Mouse (Mus musculus) midbrain, embryonic 11.5 days (tissue): Measurements from ENCODE around the gene Abhd18. TPM values are rescaled to one million over a fixed set of nuclear protein-coding genes. Genes with fewer than 3 reads are reported as not detected.
"Not testable (repeated sequence)": the region's sequence is repeated elsewhere in the genome, so short reads cannot be mapped to it uniquely, and the experiment has no call there.

Source experiments
- ATAC-seq: fragments of 200-750 bp; cut with Nextera tagmentation; 2 replicates; pipeline ENCODE4 v1.8.0; 2017; ENCODE audit warnings: moderate TSS enrichment, moderate library complexity; ENCODE audit not compliant: low FRiP score
- DNase-seq: peaks from one replicate; pipeline ENCODE4 v3.0.0; 2015; ENCODE audit warnings: low spot score; ENCODE audit errors: missing footprints
- H3K27ac ChIP-seq: fragments of 300-500 bp; sonication (generic); 2 replicates; pipeline ENCODE4 v1.5.1; 2014; ENCODE audit warnings: low read depth, low read length
- H3K27me3 ChIP-seq: fragments of 300-500 bp; sonication (generic); 2 replicates; pipeline ENCODE4 v1.6.1; 2014; ENCODE audit warnings: mild to moderate bottlenecking, low read length, moderate library complexity, mixed read lengths; ENCODE audit not compliant: control insufficient read depth, insufficient read depth
- H3K36me3 ChIP-seq: fragments of 300-500 bp; sonication (generic); 2 replicates; pipeline ENCODE4 v1.6.1; 2014; ENCODE audit warnings: mild to moderate bottlenecking, low read length, moderate library complexity, mixed read lengths; ENCODE audit not compliant: control insufficient read depth, insufficient read depth
- H3K4me1 ChIP-seq: fragments of 300-500 bp; sonication (generic); 2 replicates; pipeline ENCODE4 v1.6.1; 2014; ENCODE audit warnings: low read length; ENCODE audit not compliant: control insufficient read depth, insufficient read depth
- H3K4me2 ChIP-seq: fragments of 300-500 bp; sonication (generic); 2 replicates; pipeline ENCODE4 v1.6.1; 2014; ENCODE audit warnings: mild to moderate bottlenecking, moderate library complexity
- H3K4me3 ChIP-seq: fragments of 300-500 bp; sonication (generic); 2 replicates; pipeline ENCODE4 v1.5.1; 2014; ENCODE audit warnings: low read depth, low read length
- H3K9ac ChIP-seq: fragments of 300-500 bp; sonication (generic); 2 replicates; pipeline ENCODE4 v1.6.1; 2014; ENCODE audit warnings: low read length
- H3K9me3 ChIP-seq: fragments of 300-500 bp; sonication (generic); 2 replicates; pipeline ENCODE4 v1.6.1; 2016; ENCODE audit warnings: low read length; ENCODE audit not compliant: control insufficient read depth
- WGBS: fragments of 180-500 bp; shearing (Covaris S2); extraction: QIAGEN DNeasy Blood & Tissue Kit; methylation state at CpG from one replicate; pipeline ENCODE4 v1.1.7; 2014; 5-methylcytosine and 5-hydroxymethylcytosine counted together
- polyA plus RNA-seq: library from polyadenylated mRNA; unstranded; fragments of >200 nt; fragmentation: Nextera tagmentation; extraction: Ambion mirVana; gene quantifications from 2 replicates; pipeline ENCODE4 v1.2.1, GENCODE M21; 2014

Gene Abhd18
- polyA plus RNA-seq, 1 experiment from 2014 or later, result 4.1 TPM

DNA sequence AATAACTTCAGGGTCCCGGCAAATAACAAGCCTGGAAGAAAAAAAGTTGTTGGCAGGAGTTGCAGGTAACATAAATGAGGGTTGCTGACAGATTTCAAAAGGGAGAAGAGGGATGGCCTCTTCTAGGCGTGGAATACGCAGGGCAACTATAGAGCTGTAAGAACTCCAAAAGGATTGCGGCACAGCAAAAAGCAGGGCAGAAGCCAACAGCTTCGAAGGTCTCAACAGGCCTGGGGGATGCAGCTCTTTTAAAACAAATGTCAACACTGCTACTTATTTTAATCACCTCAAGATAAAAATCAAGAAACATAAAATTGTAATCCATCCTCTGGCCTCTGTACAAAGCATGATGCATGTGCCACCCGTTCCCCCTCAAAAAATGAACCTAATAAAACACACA is 1.2 kb upstream of the Abhd18 start:
- not testable (repeated sequence) for H3K4me3 ChIP-seq, H3K36me3 ChIP-seq, H3K27me3 ChIP-seq, DNase-seq, ATAC-seq, H3K4me1 ChIP-seq, H3K27ac ChIP-seq, H3K9me3 ChIP-seq
- Histone ChIP-seq H3K9ac (peak overlapping the region; percentile 24; the same call in 1 of the 2 replicates), H3K4me2 (peak overlapping the region; percentile 52)
- WGBS, result 89% methylated on average over 6 of the region's 6 CpGs

DNA sequence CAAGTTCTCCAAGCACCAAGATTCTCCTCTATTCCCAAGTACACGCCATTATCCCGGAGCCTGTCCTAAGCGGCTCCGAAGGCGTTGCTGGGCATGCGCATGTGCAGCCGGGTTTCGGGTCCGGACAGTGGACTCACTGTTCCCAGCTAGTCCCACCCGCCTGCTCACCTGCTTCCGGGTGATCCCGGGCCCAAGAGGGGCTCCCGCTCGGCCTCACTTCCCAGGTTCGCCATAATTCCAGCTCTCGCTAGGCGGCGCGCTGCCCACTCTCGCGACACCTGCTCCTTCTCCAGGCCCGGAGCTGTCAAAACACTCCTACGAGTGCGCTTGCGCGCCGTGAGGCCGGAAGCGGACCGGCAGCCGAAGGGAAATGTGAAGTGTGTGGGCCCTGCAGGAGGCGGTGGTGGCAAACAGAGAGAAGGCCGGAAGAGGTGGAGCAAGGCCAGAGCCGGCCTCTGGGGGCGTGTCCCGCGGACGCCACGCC is 255 bp upstream of the Abhd18 start, which contains the start of gene Mfsd8:
Mfsd8 (minus strand) TSS at position 414 of the 484 bp plus-strand sequence.
- Histone ChIP-seq H3K9ac (peak within 1 kb of the TSS; percentile 71), H3K4me2 (peak within 1 kb of the TSS; percentile 54), H3K4me3 (peak within 1 kb of the TSS; percentile 34), H3K27ac (peak within 1 kb of the TSS; percentile 40; the same call in 1 of the 2 replicates)
- ATAC-seq, result peak; percentile 99
- H3K9me3 ChIP-seq, H3K4me1 ChIP-seq, H3K36me3 ChIP-seq, H3K27me3 ChIP-seq: not testable (repeated sequence)
- under 1% methylated on average over 39 of the region's 39 CpGs for whole genome bisulfite sequencing
- peak; percentile 99 for DNase-seq

DNA sequence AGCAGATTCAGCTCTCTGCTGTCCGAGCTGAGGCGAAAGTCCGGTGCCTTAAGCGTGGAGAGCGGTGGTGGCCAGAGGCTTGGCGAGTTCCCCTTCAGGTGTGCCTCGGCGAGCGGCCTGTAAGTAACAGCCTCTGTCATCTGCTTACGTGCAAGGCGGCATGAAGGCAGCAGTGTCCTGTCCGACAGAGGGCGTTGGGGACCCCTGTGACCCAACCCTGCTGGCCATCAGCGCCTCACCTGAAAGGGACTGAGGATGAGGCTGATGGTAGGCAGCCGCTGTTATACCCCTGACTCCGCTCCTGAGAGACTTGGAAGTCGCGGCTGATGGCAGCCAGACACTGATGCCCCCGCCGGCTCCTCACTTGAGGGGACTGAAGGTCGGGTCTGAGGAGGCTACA is 248 bp downstream of the Abhd18 start:
- not testable (repeated sequence) for H3K27me3 ChIP-seq, H3K4me1 ChIP-seq, H3K36me3 ChIP-seq, ATAC-seq, H3K9me3 ChIP-seq, H3K27ac ChIP-seq
- Histone ChIP-seq H3K4me2 (peak overlapping the region; percentile 54), H3K4me3 (peak overlapping the region; percentile 34), H3K9ac (peak overlapping the region; percentile 48; the same call in 1 of the 2 replicates)
- WGBS, result 1% methylated on average over 12 of the region's 21 CpGs
- DNase-seq, result peak; percentile 88

DNA sequence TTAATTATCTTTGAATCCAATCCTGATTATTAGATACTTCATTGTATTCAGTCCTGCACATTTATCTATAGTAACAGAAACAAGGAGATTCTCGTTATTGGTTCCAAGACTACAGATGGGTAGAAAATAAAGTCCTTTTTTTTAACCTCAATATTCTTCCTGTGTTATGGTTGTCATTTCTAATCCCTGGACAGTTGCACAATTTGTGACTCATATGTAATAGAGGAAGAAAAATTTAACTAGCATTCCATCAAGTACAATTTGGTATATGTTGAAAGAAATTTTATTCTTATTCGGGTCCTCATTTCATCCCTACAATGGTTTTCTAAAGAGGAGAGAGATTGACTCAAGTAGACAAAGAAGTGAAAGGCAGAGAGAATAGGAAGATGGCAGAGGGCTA is 1.2 kb downstream of the Abhd18 start:
- WGBS, result 88% methylated on average over 2 of the region's 2 CpGs
- not testable (repeated sequence) for H3K27ac ChIP-seq, DNase-seq, H3K4me2 ChIP-seq, H3K36me3 ChIP-seq, H3K27me3 ChIP-seq, H3K9ac ChIP-seq, ATAC-seq, H3K9me3 ChIP-seq, H3K4me3 ChIP-seq, H3K4me1 ChIP-seq

DNA sequence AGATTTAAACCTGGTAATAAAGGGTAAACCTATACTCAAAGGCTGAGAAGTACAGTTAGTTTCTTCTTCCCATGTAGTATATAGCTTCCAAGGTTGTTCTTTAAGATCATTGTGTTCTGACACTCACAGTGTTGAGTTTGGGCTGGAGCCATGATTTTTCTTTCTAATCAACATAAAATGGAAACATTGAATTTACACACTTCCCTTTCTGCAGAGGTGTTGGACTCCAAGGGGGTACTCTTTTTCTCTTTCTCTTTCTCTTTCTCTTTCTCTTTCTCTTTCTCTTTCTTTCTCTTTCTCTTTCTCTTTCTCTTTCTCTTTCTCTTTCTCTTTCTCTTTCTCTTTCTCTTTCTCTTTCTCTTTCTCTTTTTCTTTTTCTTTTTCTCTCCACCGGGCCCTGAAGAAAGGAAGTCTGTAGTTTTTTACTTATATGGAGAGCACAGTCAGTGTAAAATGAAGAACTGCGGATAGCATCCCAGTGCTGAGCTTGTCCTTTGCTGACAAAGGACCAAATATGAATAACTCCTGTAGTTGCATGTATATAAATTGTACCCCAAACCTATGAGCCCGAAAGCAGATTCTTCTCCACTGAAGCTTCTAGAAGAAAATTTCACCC is 6.5 kb downstream of the Abhd18 start:
- not testable (repeated sequence) for H3K27ac ChIP-seq, H3K4me3 ChIP-seq, H3K9me3 ChIP-seq, H3K27me3 ChIP-seq, H3K4me2 ChIP-seq, ATAC-seq, H3K9ac ChIP-seq, DNase-seq, H3K4me1 ChIP-seq, H3K36me3 ChIP-seq
- WGBS, result 89% methylated on average over 3 of the region's 3 CpGs

DNA sequence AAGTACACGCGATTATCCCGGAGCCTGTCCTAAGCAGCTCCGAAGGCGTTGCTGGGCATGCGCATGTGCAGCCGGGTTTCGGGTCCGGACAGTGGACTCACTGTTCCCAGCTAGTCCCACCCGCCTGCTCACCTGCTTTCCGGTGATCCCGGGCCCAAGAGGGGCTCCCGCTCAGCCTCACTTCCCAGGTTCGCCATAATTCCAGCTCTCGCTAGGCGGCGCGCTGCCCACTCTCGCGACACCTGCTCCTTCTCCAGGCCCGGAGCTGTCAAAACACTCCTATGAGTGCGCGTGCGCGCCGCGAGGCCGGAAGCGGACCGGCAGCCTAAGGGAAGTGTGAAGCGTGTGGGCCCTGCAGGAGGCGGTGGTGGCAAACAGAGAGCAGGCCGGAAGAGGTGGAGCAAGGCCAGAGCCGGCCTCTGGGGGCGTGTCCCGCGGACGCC is 47.1 kb downstream of the Abhd18 start:
- not testable (repeated sequence) for H3K27me3 ChIP-seq, H3K9me3 ChIP-seq, H3K4me1 ChIP-seq, H3K36me3 ChIP-seq
- peak overlapping the region; percentile 43 for H3K4me2 ChIP-seq
- 0 out of 2 replicates have a peak overlapping the region, but pooled peaks have one; percentile 35 for H3K27ac ChIP-seq
- DNase-seq (peak; percentile 99), ATAC-seq (peak; percentile 100)
- WGBS, result under 1% methylated on average over 33 of the region's 38 CpGs
- H3K9ac ChIP-seq, result peak overlapping the region; percentile 64
- H3K4me3 ChIP-seq, result peak overlapping the region; percentile 46

DNA sequence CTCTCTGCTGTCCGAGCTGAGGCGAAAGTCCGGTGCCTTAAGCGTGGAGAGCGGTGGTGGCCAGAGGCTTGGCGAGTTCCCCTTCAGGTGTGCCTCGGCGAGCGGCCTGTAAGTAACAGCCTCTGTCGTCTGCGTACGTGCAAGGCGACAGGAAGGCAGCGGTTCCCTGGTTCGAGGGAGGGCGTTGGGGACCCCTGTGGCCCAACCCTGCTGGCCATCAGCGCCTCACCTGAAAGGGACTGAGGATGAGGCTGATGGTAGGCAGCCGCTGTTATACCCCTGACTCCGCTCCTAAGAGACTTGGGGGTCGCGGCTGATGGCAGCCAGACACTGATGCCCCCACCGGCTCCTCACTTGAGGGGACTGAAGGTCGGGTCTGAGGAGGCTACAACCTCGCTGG is 47.6 kb downstream of the Abhd18 start:
- not testable (repeated sequence) for H3K4me1 ChIP-seq, H3K36me3 ChIP-seq, H3K27ac ChIP-seq, H3K9me3 ChIP-seq, H3K27me3 ChIP-seq, ATAC-seq
- Histone ChIP-seq H3K4me3 (peak overlapping the region; percentile 46), H3K9ac (peak overlapping the region; percentile 48; the same call in 1 of the 2 replicates), H3K4me2 (peak overlapping the region; percentile 63)
- 0% methylated on average over 16 of the region's 24 CpGs for WGBS
- DNase-seq, result peak; percentile 88

DNA sequence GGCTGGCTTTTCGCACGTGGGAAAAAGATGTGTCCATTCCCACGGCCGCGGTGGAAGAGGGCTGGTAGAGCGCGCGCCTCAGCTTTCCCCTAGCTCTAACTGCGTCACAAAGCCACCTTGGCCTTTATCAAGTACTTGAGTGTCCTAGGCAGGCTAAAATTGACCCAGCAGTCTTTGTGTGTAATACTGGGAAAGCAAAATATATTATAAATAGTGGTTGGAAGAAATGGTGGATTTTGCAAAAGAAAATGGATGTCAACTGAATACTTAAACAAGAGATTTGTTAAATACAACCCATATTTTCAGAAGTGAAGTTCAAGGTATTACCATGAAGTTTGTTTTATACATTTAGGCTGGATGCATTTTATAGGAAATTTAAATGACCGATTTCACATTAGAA is 55.7 kb downstream of the Abhd18 start, which contains the start of gene 1700034I23Rik:
1700034I23Rik (minus strand) TSS at position 101 of the 400 bp plus-strand sequence.
- WGBS, result 98% methylated on average over 5 of the region's 10 CpGs
- H3K27ac ChIP-seq, H3K9me3 ChIP-seq, H3K4me3 ChIP-seq, DNase-seq, H3K9ac ChIP-seq, H3K27me3 ChIP-seq, ATAC-seq, H3K4me1 ChIP-seq, H3K36me3 ChIP-seq, H3K4me2 ChIP-seq: not testable (repeated sequence)

DNA sequence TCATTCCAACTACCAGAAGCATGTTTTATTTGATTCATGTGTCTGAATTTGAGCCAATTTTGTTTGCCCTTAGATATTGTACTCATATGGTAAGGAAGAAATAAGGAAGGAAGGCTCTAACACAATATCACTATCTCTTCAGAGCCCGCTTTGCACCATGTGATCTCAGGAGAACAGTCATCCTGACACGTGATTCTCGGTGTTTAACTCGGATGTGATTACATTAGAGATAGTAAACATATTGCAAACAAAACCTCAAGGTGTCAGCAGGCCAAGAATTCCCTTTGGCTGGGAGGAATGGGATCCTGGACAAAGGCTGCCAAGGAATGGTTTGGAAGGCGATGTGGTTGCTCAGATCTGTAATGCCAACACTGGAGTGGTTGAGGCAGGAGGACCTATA is 91.4 kb downstream of the Abhd18 start:
- H3K27ac ChIP-seq, result no peak overlapping the region
- no peak for DNase-seq
- WGBS, result 87% methylated on average over 5 of the region's 5 CpGs

More for the DNA sequence above, 91.4 kb downstream of the Abhd18 start:
- H3K9me3 ChIP-seq, result no peaks in the 10 kb centered on the region
- no peak overlapping the region for H3K4me3 ChIP-seq
- no peaks in the 10 kb centered on the region for H3K36me3 ChIP-seq
- H3K4me2 ChIP-seq, result no peak overlapping the region
- no peaks in the 10 kb centered on the region; the same call in 1 of the 2 replicates for H3K27me3 ChIP-seq
- no peak overlapping the region for H3K9ac ChIP-seq
- ATAC-seq, result no peak
- no peaks in the 10 kb centered on the region for H3K4me1 ChIP-seq
